Mouse (Mus musculus) embryo, embryonic 11.5 days (tissue): ENCODE measurements around the gene Arl6.
A peak's percentile ranks its signal among the peaks of the same experiment; 100 is the strongest.

ENCODE experiments used
- DNase-seq: peaks from one replicate; pipeline ENCODE4 v3.0.0-alpha.2; 2012; ENCODE audit warnings: low read depth, low spot score

Arl6 gene

DNA sequence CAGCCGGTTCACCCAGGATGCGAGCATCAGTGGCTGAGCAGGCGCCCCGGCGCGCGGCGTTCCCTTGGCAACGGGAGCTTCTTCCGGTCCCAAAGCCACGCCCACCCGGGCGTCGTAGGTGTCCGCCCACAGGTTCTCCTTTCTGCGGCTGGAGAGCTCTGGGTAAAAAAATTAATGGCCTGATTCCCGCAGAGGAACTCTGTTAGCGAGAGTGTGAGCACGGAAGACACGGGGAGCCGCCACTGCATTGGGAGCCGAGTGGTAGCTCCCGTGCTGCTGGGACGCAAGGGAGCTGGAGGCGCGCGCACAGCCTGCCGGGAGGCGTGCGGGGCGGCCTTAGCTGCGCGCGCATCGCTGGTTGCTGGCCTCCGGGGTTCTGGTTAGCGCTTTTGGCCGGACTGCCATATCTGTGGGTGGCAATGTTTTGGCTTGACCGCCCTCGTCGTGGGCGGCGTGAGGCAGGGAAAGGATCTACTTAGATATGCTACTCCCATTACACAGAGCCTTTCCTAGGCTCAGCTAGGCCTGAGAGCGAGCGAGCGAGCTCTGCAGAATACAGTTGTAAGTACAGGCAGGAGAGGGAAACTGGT, at the start of gene Arl6:
TSS of gene Arl6 (minus strand) at position 290 of the 590 bp plus-strand sequence.
- peak; percentile 86 for DNase-seq

DNA sequence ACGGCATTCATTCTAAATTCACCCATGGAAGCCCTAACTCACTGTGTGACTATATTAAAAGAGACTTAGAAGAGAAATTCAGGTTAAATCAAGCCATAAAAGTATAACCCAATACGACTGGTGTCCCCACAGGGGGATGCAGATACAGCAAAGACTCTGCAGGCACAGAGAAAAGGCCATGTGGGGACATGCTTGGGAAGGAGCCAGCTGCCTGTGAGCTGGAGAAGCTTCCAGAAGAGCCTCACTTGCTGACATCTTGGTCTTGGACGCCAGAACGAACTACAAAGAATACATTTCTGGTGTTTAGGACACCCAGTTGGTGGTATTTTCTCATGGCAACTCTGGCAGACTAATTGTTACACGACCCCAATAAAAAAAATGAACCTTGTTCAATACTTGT, 45.9 kb upstream of the Arl6 start:
- DNase-seq, result no peak

DNA sequence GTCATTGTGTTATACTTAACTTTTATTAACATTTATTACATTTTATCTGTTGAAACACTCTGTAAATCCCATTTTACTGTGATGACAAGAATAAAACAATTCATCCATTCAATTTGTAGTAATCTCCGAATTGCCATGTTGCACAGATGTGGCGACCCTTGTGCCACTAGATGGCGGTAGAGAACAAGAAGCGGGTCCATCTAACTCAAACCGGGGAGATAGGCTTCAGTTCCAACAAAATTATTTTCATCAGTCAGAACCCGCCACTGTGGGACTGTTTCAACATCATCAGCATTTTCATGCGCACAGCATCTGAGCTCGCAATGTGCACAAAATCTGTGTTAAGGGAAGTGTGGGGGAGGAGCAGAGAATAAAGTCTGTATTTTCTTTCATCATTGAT, 44.2 kb upstream of the Arl6 start:
- DNase-seq, result peak; percentile 73

DNA sequence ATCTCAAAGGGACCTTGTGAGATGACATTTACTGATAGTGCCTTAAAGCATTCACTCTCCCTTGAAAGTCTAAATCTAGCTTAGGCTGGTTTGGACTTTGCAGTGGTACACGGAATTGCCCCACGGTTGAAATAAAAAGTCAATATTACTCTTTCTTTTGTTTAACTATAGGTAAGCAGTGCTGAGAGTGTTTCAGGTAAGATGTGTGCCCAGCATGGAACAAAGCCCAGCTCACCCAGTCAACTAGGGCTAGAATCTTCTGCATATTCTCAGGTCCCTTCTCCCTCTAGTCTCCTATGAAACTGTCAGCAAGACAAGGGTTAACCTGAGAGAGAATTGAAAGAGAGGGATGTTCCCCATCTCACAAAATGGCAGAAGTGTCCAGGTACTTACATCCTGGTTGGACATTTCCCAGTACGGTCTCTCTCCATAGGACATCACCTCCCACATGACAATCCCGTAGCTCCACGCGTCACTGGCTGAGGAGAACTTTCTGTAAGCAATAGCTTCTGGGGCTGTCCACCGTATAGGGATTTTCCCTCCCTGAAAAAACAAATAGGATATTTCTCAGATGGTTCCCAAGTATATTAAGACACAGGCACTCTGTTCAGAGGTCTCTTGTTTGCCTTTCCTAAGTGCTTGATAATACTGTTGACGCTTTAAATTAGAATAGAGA, 43.2 kb upstream of the Arl6 start:
- DNase-seq, result no peak

DNA sequence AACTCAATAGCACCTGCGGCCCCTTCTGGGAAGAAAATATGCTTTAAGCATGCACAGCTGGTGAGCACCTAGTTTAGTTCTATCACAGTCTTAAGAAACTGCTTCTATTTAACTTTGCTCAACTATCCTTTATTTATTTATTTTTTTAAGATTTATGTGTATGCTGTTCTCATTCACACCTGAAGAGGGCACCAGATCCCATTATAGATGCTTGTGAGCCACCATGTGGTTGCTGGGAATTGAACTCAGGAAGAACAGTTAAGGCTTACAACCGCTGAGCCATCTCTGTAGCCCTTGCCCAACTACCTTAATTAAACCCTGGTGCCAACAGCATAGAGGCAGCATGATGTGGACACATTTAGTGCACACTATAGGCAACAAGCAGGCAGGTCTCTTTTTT, 27.7 kb upstream of the Arl6 start:
- DNase-seq, result no peak

DNA sequence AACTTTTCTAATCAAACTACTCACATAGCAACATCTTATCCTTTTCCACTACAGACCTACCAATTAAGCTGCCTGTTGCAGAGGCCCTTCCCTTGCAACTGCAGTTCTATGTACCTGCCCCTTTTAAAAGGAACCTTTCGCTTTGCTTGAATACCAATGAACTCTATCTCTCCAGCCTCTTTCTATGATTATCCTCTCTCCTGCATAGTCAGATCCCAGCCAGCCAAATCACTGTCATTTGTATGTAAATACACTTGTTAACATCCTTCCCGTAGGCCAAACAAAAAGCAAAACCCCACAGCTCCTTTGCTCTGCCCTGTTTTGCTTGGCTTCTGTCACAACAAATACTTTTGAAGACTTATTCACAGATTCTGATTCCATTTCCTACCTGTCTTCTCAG, 4.6 kb upstream of the Arl6 start:
- DNase-seq, result no peak

DNA sequence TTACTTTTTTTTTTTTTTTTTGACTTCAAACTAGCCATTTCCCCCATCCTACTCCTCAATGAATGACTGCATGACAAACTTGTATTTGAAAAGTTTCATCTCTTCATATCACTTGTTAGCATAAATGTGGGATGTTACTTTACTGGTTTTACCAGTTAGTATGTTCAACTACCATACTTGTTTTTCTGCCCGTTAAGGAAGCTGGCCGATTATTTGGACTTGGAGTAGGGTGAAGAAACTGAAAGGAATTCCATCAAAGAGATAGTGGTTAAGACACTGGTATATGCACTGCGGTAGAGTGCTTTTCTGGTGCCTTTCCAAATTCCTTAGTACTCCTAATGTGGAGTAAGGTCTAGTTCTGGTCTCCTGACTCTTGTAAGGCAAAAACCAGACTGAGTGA, 794 bp upstream of the Arl6 start:
- DNase-seq, result no peak

DNA sequence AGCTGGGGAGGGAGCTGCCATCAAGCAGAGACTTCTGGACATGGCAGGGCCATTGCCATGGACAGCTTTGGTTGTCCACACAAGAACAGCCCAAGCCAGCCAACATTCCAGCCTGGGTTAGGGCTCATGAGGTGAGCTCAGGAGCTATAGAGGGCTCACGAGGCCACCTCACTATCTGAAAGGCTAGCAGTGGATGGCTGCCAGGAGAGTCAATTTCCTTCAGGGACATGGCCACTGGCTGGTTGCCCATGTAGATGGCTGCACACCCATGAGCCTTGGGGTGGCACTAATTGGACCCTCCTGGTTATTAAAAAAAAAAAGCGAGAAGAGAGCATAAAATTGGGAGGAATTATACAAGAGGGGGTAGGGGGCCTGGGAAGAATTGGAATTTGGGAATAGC, 4.6 kb downstream of the Arl6 start:
- no peak for DNase-seq

DNA sequence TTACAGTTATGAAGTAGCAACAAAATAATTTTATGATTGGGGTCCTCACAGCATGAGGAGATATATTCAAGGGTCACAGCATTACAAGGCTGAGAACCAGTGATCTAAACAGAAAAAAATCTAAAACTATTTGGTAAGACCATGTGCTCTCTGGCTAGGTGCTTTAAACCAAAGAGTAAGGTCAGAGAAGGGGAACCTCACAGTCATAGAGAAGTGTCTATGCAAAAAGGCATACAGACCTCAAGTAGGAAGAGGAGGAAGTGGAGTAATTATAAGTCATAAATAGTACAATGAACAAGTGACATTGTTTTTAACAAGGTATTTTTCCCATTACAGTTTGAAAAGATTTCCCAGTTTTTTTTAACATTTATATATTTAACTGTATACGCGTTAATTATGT, 17.6 kb downstream of the Arl6 start:
- no peak for DNase-seq

DNA sequence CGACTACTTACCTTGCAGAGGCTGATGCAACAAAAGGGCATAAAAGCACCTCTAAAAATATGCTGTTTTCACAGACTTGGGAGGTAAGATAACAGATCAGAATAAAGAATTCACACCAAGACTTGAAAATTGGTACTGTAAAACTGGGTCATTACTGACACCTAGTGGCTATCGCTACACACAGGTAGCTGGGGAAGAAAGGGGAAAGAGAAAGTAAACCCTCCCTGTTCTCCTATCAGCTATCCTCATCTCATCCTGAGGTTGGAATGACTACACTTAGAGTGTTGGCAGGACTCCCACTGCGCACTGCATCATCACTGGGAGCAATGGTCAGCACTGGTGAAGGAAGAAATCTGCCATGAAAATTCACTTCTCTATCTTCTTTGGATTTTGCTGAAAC, 22.0 kb downstream of the Arl6 start:
- DNase-seq, result no peak

DNA sequence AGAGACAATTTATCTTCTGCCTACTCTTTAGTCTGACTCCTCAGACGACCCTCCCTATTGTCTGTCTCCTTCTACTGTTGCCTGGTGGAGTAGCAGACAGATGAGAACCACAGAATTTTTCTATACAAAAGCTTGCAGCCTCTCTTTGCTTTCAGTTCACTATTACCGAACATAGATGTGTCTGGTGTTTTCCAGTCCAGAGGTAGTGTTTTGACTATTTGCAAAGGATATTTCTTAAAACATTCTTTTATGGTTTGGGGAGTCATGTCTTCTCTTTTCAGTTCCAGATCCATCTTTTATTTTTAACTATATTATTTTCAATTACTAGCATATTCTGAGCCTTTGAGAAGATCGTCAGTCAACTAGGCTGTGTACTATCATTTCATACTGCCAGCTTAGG, 23.5 kb downstream of the Arl6 start:
- no peak for DNase-seq

DNA sequence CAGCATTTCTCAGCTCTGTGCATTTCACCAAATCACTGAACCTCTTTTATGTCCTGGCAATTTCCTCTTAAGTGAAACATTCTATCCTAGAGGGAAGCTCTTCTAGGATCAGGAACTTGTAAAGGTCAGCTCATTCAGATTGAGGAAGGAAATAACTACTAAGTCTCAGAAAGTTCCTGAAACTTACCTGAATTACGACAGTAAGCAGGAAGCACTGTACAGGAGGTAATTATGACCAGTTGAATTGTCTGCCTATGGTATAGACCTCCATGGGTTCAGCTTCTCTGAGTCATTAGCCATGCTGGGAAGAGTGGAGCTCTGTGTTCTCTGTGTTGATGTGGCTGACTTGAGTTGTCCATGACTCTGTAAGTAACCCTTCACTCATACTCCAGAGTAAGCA, 28.4 kb downstream of the Arl6 start:
- DNase-seq, result no peak

DNA sequence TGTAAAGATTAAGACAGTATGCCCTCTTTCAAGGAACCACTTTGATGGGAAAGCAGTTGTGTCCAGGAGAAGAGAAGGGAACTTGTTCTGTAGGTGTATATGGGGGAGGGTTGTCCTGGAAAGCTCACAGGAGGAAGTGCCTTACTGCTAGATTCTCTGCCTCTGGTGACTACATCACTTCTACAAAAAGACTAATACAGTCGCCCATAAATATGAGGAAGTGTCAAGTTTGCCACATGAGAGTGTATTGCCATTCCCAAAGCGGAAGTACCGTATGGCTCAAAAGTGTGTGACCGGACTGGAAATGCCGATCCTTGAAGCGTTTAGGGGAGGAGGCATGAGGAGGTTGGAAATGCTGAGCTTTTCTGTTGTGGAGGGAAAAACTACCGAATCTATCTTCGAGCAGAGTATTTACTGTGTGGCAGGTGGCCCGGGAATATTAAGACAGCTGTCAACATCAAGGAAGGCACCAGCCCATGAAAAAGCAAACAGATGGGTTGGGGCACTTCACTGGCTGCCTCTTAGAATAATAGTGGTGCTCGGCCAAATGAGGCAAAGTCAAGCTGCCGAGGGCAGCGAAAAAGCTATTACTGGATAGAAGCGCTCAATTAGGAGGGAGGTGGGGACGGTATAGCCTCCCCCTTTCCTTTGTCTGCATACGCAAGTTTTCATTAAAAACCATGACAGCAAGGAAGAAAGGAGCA, 35.0 kb downstream of the Arl6 start:
- no peak for DNase-seq

DNA sequence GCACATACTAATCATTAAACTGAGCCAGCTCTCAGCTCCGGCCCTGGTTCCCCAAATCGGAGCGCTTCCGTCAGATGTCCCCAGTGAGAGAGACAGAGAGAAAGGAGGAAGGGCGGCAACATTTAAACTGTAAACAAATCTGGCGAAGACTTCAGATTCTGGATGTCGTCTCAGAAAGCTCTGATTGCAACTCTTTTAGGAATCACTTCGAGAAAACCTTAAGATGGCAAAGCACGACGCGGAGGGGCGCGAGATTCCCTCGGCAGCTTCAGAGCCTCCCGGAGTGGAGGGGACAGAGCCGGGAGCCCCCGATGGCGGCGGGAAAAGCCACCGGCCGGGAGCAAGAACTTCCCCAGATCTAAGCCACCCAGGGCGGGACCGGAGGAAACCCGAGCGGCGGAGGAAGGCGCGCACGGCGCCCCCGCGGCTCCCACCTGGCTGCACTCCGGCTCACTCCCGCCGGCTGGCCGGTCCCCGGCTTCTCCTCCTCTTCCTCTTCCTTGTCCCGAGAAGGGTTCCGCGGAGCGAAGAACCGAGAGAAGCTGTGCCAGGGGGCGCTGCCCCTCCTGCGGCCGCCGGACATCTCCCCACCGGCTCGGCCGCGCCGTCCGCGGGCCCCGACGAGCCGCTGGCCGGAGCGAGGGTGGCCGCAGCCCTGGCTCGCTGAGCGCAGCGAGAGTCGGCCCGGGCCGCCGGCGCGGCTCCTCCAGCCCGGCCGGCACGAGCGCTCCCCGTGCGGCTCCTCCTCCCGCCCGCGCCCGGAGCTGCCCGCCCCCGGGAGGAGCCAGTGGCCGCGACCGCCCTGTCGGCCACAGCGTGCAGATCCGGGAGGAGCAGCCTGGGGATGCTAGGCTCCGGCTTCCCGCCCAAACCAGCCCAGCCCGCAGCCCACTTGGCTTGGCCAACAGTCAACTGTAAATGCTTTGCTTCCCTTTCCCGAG, 38.6 kb downstream of the Arl6 start, which contains the start of gene Crybg3:
TSS of gene Crybg3 (minus strand) at position 669 of the 941 bp plus-strand sequence.
- peak; percentile 53 for DNase-seq

DNA sequence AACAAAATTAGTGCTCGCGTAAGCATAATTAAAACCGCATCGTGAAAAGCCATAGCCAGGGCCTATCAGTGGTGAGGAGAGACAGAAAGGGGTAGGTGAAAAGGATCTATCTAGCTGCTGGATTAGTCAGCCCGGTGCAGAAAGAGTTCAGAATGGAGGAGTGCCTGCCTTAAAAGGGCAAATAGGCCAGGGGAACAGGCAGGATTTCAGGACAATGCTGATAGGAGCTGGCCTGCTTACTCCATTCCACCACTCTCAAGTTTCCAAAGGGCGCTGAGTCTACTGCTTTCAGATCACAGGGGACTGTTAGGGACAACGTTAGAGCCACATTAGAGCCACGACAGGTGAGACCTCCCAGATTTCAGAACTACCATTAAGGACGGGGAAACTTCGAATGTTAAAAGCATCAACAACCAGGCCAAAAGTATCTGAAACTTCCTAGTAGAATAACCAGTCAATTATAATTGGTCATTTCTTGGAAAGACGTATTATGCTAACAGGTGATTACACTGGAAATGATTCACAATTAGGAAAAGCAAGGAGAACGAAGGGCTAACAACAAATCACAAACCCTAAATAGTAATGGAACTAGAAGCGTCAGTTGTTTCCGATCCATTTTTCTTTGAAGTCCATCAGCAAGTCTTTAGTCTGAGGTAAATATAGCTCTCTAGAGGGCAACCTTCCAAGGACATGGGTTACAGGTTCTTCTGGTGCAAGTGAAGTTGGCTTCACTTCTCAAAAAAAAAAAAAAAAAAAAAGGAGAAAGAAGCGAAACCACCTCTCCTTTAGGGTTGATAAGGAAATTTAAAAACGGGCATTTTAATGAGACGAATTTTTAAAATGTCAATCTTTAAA, 39.6 kb downstream of the Arl6 start:
- no peak for DNase-seq

DNA sequence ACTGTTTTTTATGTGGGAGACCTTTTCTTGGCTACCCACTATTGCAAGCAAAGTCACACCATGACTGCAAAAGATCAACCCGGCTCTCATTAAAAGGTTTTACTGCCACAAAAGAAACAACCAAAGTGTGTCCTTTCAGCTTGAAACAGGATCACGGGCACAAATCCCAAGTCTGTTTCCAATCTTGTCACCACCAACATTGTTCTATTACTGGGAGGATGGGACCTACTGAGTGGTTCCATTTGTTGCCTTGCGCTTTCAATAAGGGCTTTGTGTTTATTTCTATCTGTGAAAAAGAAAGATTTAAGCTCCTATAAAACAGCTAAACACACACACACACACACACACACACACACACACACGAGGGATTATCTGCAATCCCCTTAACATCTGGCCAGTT, 40.2 kb downstream of the Arl6 start:
- DNase-seq, result no peak

DNA sequence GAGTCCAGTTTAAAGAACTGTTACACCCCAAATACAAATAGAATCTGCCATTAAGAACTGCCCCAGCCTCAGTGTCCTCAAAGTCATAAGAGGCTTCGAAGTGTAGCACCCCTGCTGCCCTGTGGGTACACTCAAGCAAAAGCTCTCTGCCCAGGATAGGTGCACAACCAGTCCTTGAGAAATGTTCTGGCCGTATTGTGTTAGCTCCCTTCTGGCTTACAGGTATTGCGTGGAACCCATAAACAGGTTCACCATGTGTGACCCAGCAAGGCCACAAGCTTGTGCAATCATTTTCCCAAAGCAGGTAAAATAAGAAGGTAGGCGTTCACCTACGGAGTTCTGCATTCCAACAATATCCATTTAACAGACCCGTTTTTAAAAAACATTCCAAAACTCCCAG, 41.9 kb downstream of the Arl6 start:
- no peak for DNase-seq

DNA sequence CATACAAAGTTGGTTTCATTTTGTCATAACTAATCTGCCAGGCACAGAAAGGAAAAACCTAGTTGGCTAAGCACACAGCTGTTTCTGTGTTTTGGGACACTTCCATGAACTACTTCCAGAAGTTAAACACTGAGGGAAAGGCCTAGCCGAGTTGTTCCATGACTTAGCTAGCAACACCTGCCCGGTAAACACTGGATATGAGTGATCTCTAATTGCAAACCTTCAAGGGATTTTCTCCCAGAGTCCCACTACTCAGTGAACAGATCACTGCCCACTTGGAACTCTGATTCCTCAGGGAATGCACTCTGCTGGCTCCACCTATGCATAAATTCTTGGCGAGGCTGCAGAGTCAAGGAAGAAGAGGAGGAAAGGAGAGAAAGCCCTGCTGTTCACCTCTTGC, 44.5 kb downstream of the Arl6 start:
- no peak for DNase-seq

DNA sequence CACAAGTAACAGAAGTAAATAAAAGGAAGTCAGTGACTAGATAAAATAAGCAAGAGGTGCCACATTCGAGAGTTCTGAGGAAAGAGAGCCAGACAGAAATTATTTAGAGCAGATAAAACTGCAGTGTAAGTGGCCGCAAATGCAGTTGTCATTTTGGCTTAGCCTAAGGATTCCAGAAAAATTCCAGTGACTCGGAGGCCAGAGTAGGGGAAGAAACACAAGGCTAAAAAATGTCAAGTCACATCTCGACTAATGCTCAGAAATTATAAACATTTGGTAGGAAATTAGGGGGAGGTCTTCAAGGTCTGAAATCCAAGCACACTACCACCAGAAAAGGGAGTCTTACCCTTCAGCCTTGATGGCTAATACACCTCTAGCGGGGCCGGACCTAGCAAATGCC, 48.4 kb downstream of the Arl6 start:
- no peak for DNase-seq

DNA sequence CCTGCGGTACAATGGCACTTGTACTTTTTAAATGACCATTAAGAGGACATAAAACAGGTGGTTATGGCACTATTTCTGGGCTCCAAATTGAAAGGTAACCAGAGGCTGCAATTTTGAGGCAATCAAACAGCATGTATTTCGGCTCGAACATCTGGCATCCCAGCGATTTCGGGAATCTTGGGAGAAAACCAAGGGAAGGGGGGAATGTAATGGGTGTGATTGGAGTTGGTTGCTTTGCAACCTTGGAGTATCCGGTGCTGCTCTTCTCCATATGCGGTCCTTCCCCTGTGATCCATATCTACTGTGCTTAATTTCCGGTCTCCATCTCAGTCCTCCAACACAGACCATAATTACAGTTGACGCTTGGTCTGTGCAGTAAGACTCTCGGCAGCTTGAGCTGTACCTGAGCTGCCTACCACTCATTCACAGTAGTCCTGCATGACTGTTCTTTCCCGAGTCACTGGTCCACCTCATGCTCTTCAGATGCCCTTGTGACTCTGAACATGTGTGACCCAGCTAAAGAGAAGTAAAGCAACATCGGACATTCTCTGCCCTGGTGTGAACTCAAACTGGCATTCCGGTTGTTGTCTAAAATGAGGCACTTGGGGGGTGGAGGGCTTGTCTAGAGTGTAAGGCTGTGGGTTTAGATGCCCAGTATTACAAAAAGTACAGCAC, 50.7 kb downstream of the Arl6 start:
- DNase-seq, result no peak

DNA sequence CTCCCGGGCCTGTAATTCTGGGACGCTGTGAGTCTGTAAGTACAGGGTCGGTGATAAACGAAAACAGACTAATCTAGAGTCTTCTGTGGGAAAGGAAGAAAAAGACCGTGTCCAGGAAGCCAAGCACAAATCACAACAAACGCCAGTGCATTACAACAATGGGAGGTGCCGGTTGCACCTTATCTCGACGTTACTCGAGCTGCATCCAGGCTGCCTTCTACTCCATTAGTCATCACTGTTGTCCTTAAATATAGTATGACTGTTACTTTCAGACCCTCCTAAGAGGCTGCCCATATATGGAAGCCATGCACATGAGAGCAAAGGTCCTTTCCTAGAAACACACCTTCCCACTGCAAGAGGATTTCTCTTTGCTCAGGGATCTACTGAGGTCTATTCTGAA, 51.4 kb downstream of the Arl6 start:
- DNase-seq, result no peak
